Mouse (Mus musculus) limb, embryonic 14.5 days (tissue): ENCODE measurements around the gene Pqbp1. TPM values are rescaled to one million over a fixed set of nuclear protein-coding genes. Genes with fewer than 3 reads are reported as not detected.

Source experiments
- ATAC-seq: fragments of 200-750 bp; cut with Nextera tagmentation; 2 replicates; pipeline ENCODE4 v1.8.0; 2017; ENCODE audit warnings: low read depth, moderate number of reproducible peaks, moderate TSS enrichment; ENCODE audit not compliant: low FRiP score
- DNase-seq: peaks from one replicate; pipeline ENCODE4 v3.0.0-alpha.2; 2015; ENCODE audit warnings: low spot score
- H3K27ac ChIP-seq: fragments of 300-500 bp; sonication (generic); replicated peaks from 2 replicates; pipeline ENCODE4 v1.5.1; 2014; ENCODE audit warnings: low read depth, mild to moderate bottlenecking, low read length, moderate library complexity, mixed read lengths
- H3K27me3 ChIP-seq: fragments of 300-500 bp; sonication (generic); 2 replicates; pipeline ENCODE4 v1.6.1; 2014; ENCODE audit warnings: low read length, mixed read lengths; ENCODE audit not compliant: control insufficient read depth, insufficient read depth
- H3K36me3 ChIP-seq: fragments of 300-500 bp; sonication (generic); 2 replicates; pipeline ENCODE4 v1.6.1; 2014; ENCODE audit warnings: mild to moderate bottlenecking, low read length, moderate library complexity, mixed read lengths; ENCODE audit not compliant: control insufficient read depth, insufficient read depth
- H3K4me1 ChIP-seq: fragments of 300-500 bp; sonication (generic); 2 replicates; pipeline ENCODE4 v1.6.1; 2014; ENCODE audit warnings: antibody characterized with exemption, low read length, mixed read lengths; ENCODE audit not compliant: control insufficient read depth, insufficient read depth
- H3K4me2 ChIP-seq: fragments of 300-500 bp; sonication (generic); replicated peaks from 2 replicates; pipeline ENCODE4 v1.6.1; 2014; ENCODE audit warnings: low read depth, mild to moderate bottlenecking, low read length, moderate library complexity; ENCODE audit not compliant: severe bottlenecking
- H3K4me3 ChIP-seq: fragments of 300-500 bp; sonication (generic); replicated peaks from 2 replicates; pipeline ENCODE4 v1.5.1; 2014; ENCODE audit warnings: low read length
- H3K9ac ChIP-seq: fragments of 300-500 bp; sonication (generic); 2 replicates; pipeline ENCODE4 v1.6.1; 2014; ENCODE audit warnings: mild to moderate bottlenecking, low read depth, low read length, moderate library complexity; ENCODE audit not compliant: severe bottlenecking
- H3K9me3 ChIP-seq: fragments of 300-500 bp; sonication (generic); 2 replicates; pipeline ENCODE4 v1.6.1; 2016; ENCODE audit warnings: low read length; ENCODE audit not compliant: control insufficient read depth
- POLR2A ChIP-seq: fragments of 200-500 bp; IDR thresholded peaks from 2 replicates; pipeline ENCODE4 v1.8.0; 2012; ENCODE audit warnings: inconsistent platforms, mild to moderate bottlenecking, moderate library complexity, borderline replicate concordance; ENCODE audit not compliant: insufficient read depth, insufficient read length; ENCODE audit errors: extremely low read depth
- WGBS: fragments of 180-500 bp; shearing (Covaris S2); extraction: QIAGEN DNeasy Blood & Tissue Kit; methylation state at CpG from one replicate; pipeline ENCODE4 v1.1.7; 2014; 5-methylcytosine and 5-hydroxymethylcytosine counted together
- polyA plus RNA-seq, 2 experiments: library from polyadenylated mRNA; depleted of rRNA in 1 of 2; stranded (reverse) in 1 of 2; unstranded in 1 of 2; fragments of >200 nt; fragmentation: Nextera tagmentation in 1 of 2; extraction: Ambion mirVana in 1 of 2; gene quantifications; 2 replicates each; pipeline versions ENCODE4 v1.2.1 to v1.2.3; 2012 to 2014

Pqbp1 gene
- polyA plus RNA-seq, 2 experiments: 93.0 to 138 TPM

GRCm38 (mm10) chrX:7847845-7848244 is 51.2 kb downstream of the Pqbp1 start:
- Histone ChIP-seq H3K4me1 (no peaks in the 10 kb centered on the region), H3K4me2 (no peak overlapping the region), H3K9ac (no peak overlapping the region), H3K36me3 (no peaks in the 10 kb centered on the region), H3K4me3 (no peak overlapping the region), H3K27ac (no peak overlapping the region), H3K27me3 (no peaks in the 10 kb centered on the region), H3K9me3 (no peaks in the 10 kb centered on the region)
- ATAC-seq (no peak), DNase-seq (no peak)
- no peak for TF ChIP-seq POLR2A
- WGBS: 81% methylated on average over 2 of the region's 2 CpGs

Other genes with a start within 250 kb of the Pqbp1 start
- gene Prickle3, start 242.0 kb downstream of the Pqbp1 start, polyA plus RNA-seq (2012; rRNA removed): 23.4 and 27.5 TPM in 2 replicates
- gene Prickle3, start 242.0 kb downstream of the Pqbp1 start, polyA plus RNA-seq (2014; fragmentation: Nextera tagmentation; extraction: Ambion mirVana): 9.5 and 13.8 TPM in 2 replicates
- gene Plp2, start 227.9 kb downstream of the Pqbp1 start, polyA plus RNA-seq (2012; rRNA removed): 196 and 259 TPM in 2 replicates
- gene Plp2, start 227.9 kb downstream of the Pqbp1 start, polyA plus RNA-seq (2014; fragmentation: Nextera tagmentation; extraction: Ambion mirVana): 190 and 201 TPM in 2 replicates
- 0.38 and 0.55 TPM in 2 replicates for gene Magix, start 218.0 kb downstream of the Pqbp1 start, polyA plus RNA-seq (2012; rRNA removed)
- 0.73 and 0.87 TPM in 2 replicates for gene Magix, start 218.0 kb downstream of the Pqbp1 start, polyA plus RNA-seq (2014; fragmentation: Nextera tagmentation; extraction: Ambion mirVana)
- gene Gpkow, start 202.1 kb downstream of the Pqbp1 start, polyA plus RNA-seq (2012; rRNA removed): 20.5 and 28.9 TPM in 2 replicates
- 37.8 and 43.9 TPM in 2 replicates for gene Gpkow, start 202.1 kb downstream of the Pqbp1 start, polyA plus RNA-seq (2014; fragmentation: Nextera tagmentation; extraction: Ambion mirVana)
- 48.6 and 56.5 TPM in 2 replicates for gene Wdr45, start 184.9 kb downstream of the Pqbp1 start, polyA plus RNA-seq (2012; rRNA removed)
- 20.4 and 25.3 TPM in 2 replicates for gene Wdr45, start 184.9 kb downstream of the Pqbp1 start, polyA plus RNA-seq (2014; fragmentation: Nextera tagmentation; extraction: Ambion mirVana)
- gene Gm45208, start 177.0 kb downstream of the Pqbp1 start, polyA plus RNA-seq (2012; rRNA removed): 0.50 and 0.85 TPM in 2 replicates
- gene Gm45208, start 177.0 kb downstream of the Pqbp1 start, polyA plus RNA-seq (2014; fragmentation: Nextera tagmentation; extraction: Ambion mirVana): 0.43 and 0.48 TPM in 2 replicates
- gene Praf2, start 170.8 kb downstream of the Pqbp1 start, polyA plus RNA-seq (2012; rRNA removed): 83.7 and 91.1 TPM in 2 replicates
- gene Praf2, start 170.8 kb downstream of the Pqbp1 start, polyA plus RNA-seq (2014; fragmentation: Nextera tagmentation; extraction: Ambion mirVana): 89.4 and 92.0 TPM in 2 replicates
- gene Ccdc120, start 148.4 kb downstream of the Pqbp1 start, polyA plus RNA-seq (2012; rRNA removed): 25.7 and 38.6 TPM in 2 replicates
- 14.9 and 16.0 TPM in 2 replicates for gene Ccdc120, start 148.4 kb downstream of the Pqbp1 start, polyA plus RNA-seq (2014; fragmentation: Nextera tagmentation; extraction: Ambion mirVana)
- gene Tfe3, start 136.7 kb downstream of the Pqbp1 start, polyA plus RNA-seq (2012; rRNA removed): 24.4 and 25.3 TPM in 2 replicates
- 22.1 and 22.2 TPM in 2 replicates for gene Tfe3, start 136.7 kb downstream of the Pqbp1 start, polyA plus RNA-seq (2014; fragmentation: Nextera tagmentation; extraction: Ambion mirVana)
- 60.2 and 63.0 TPM in 2 replicates for gene Gripap1, start 109.5 kb downstream of the Pqbp1 start, polyA plus RNA-seq (2012; rRNA removed)
- 31.9 and 32.9 TPM in 2 replicates for gene Gripap1, start 109.5 kb downstream of the Pqbp1 start, polyA plus RNA-seq (2014; fragmentation: Nextera tagmentation; extraction: Ambion mirVana)
- 4.1 and 5.7 TPM in 2 replicates for gene Kcnd1, start 77.0 kb downstream of the Pqbp1 start, polyA plus RNA-seq (2012; rRNA removed)
- 1.7 and 2.2 TPM in 2 replicates for gene Kcnd1, start 77.0 kb downstream of the Pqbp1 start, polyA plus RNA-seq (2014; fragmentation: Nextera tagmentation; extraction: Ambion mirVana)
- gene Otud5, start 57.9 kb downstream of the Pqbp1 start, polyA plus RNA-seq (2012; rRNA removed): 71.3 and 76.3 TPM in 2 replicates
- 38.3 and 38.7 TPM in 2 replicates for gene Otud5, start 57.9 kb downstream of the Pqbp1 start, polyA plus RNA-seq (2014; fragmentation: Nextera tagmentation; extraction: Ambion mirVana)
- gene Pim2, start 21.0 kb downstream of the Pqbp1 start, polyA plus RNA-seq (2012; rRNA removed): 9.3 and 11.8 TPM in 2 replicates
- 4.2 and 4.6 TPM in 2 replicates for gene Pim2, start 21.0 kb downstream of the Pqbp1 start, polyA plus RNA-seq (2014; fragmentation: Nextera tagmentation; extraction: Ambion mirVana)
- gene Slc35a2, start 15.2 kb downstream of the Pqbp1 start, polyA plus RNA-seq (2012; rRNA removed): 74.0 and 119 TPM in 2 replicates
- 29.1 and 30.0 TPM in 2 replicates for gene Slc35a2, start 15.2 kb downstream of the Pqbp1 start, polyA plus RNA-seq (2014; fragmentation: Nextera tagmentation; extraction: Ambion mirVana)
- gene Timm17b, start 88 bp upstream of the Pqbp1 start, polyA plus RNA-seq (2012; rRNA removed): 50.1 and 57.8 TPM in 2 replicates
- 187 and 196 TPM in 2 replicates for gene Timm17b, start 88 bp upstream of the Pqbp1 start, polyA plus RNA-seq (2014; fragmentation: Nextera tagmentation; extraction: Ambion mirVana)
- gene Gm10491, start 8.6 kb upstream of the Pqbp1 start, polyA plus RNA-seq (2012; rRNA removed): not detected in 2 replicates
- gene Gm10491, start 8.6 kb upstream of the Pqbp1 start, polyA plus RNA-seq (2014; fragmentation: Nextera tagmentation; extraction: Ambion mirVana): not detected in 2 replicates
- gene Gm10490, start 10.3 kb upstream of the Pqbp1 start, polyA plus RNA-seq (2012; rRNA removed): not detected in 2 replicates
- gene Gm10490, start 10.3 kb upstream of the Pqbp1 start, polyA plus RNA-seq (2014; fragmentation: Nextera tagmentation; extraction: Ambion mirVana): not detected in 2 replicates
- 0.93 and 0.95 TPM in 2 replicates for gene Pcsk1n, start 20.6 kb upstream of the Pqbp1 start, polyA plus RNA-seq (2012; rRNA removed)
- gene Pcsk1n, start 20.6 kb upstream of the Pqbp1 start, polyA plus RNA-seq (2014; fragmentation: Nextera tagmentation; extraction: Ambion mirVana): 0.67 and 1.3 TPM in 2 replicates
- gene Eras, start 29.3 kb upstream of the Pqbp1 start, polyA plus RNA-seq (2012; rRNA removed): 0.05 and 0.10 TPM in 2 replicates
- not detected in 2 replicates for gene Eras, start 29.3 kb upstream of the Pqbp1 start, polyA plus RNA-seq (2014; fragmentation: Nextera tagmentation; extraction: Ambion mirVana)
- gene Hdac6, start 48.6 kb upstream of the Pqbp1 start, polyA plus RNA-seq (2012; rRNA removed): 67.3 and 78.8 TPM in 2 replicates
- 28.1 and 32.3 TPM in 2 replicates for gene Hdac6, start 48.6 kb upstream of the Pqbp1 start, polyA plus RNA-seq (2014; fragmentation: Nextera tagmentation; extraction: Ambion mirVana)
- 1.5 and 2.0 TPM in 2 replicates for gene Gata1, start 78.8 kb upstream of the Pqbp1 start, polyA plus RNA-seq (2012; rRNA removed)
- 1.3 and 1.6 TPM in 2 replicates for gene Gata1, start 78.8 kb upstream of the Pqbp1 start, polyA plus RNA-seq (2014; fragmentation: Nextera tagmentation; extraction: Ambion mirVana)
- gene Glod5, start 119.2 kb upstream of the Pqbp1 start, polyA plus RNA-seq (2012; rRNA removed): 0.10 TPM in 1 of 2 replicates, not detected in the other
- not detected in 2 replicates for gene Glod5, start 119.2 kb upstream of the Pqbp1 start, polyA plus RNA-seq (2014; fragmentation: Nextera tagmentation; extraction: Ambion mirVana)
- 65.3 and 67.4 TPM in 2 replicates for gene Suv39h1, start 175.5 kb upstream of the Pqbp1 start, polyA plus RNA-seq (2012; rRNA removed)
- gene Suv39h1, start 175.5 kb upstream of the Pqbp1 start, polyA plus RNA-seq (2014; fragmentation: Nextera tagmentation; extraction: Ambion mirVana): 51.9 and 56.1 TPM in 2 replicates
- gene Was, start 191.2 kb upstream of the Pqbp1 start, polyA plus RNA-seq (2012; rRNA removed): 2.6 and 3.5 TPM in 2 replicates
- 0.92 and 0.97 TPM in 2 replicates for gene Was, start 191.2 kb upstream of the Pqbp1 start, polyA plus RNA-seq (2014; fragmentation: Nextera tagmentation; extraction: Ambion mirVana)
- gene Wdr13, start 233.6 kb upstream of the Pqbp1 start, polyA plus RNA-seq (2012; rRNA removed): 90.6 and 127 TPM in 2 replicates
- gene Wdr13, start 233.6 kb upstream of the Pqbp1 start, polyA plus RNA-seq (2014; fragmentation: Nextera tagmentation; extraction: Ambion mirVana): 18.7 and 19.7 TPM in 2 replicates
- 355 and 465 TPM in 2 replicates for gene Rbm3, start 246.6 kb upstream of the Pqbp1 start, polyA plus RNA-seq (2012; rRNA removed)
- 496 and 541 TPM in 2 replicates for gene Rbm3, start 246.6 kb upstream of the Pqbp1 start, polyA plus RNA-seq (2014; fragmentation: Nextera tagmentation; extraction: Ambion mirVana)